Mouse (Mus musculus): Measurements from ENCODE around the gene Gm11639. TPM values are rescaled to one million over a fixed set of nuclear protein-coding genes. Genes with fewer than 3 reads are reported as not detected.

Gene Gm11639
- total and polyA plus RNA-seq, 3 experiments = 0.21 to 0.67 (median 0.32) TPM

DNA sequence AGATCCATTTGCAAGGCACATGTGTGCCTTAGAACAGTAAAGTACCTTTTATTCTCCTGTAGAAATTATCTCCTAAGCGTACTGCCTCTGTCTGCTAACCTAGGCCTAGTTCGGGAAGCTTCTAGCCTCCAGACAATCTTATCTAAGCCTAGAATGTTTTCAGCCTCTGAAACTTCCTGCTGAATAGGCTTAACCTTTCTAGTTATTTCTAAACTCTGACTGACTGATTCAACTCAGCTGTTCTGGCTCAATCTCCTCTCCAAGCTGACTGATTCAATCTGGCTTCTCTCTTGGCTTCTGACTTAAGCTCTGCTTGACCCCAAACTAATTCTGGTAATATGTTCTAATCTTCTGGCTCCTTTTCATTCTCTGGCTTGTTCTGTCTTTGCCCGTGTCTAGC, 463.8 kb downstream of the Gm11639 start:
- H3K9ac ChIP-seq (ENCODE audit: insufficient read depth, low read depth) = no peak overlapping the region
- in situ Hi-C loops (cut with MboI; ENCODE audit: low pct_ligation_motif_present, low pct_unique_long_range_greater_than_20kb, low sequenced_read_pairs) (no loop called here), dilution Hi-C loops (cut with MboI; ENCODE audit: extremely low pct_ligation_motif_present, extremely low pct_unique_long_range_greater_than_20kb, low sequenced_read_pairs) (no loop called here)
- H3K4me1 ChIP-seq (ENCODE audit: control insufficient read depth in 1 of 2, insufficient read depth in 2 of 2) = peaks cover 0 to 4% of the 10 kb centered on the region in 2 experiments; a peak in 2 of 4 replicates
- H3K79me2 ChIP-seq (replicated peaks; ENCODE audit: control insufficient read depth, extremely low read depth, insufficient read depth, poor library complexity, severe bottlenecking) = no peaks in the 10 kb centered on the region
- no peak overlapping the region for H3K4me3 ChIP-seq (replicated peaks in 1 of 3; ENCODE audit: low read depth in 2 of 3, low read length in 2 of 3, poor library complexity in 1 of 3)
- no peak overlapping the region for H3K27ac ChIP-seq (ENCODE audit: insufficient read depth, low read depth)
- no peaks in the 10 kb centered on the region for H3K27me3 ChIP-seq (replicated peaks)
- no peak for DNase-seq (ENCODE audit: extremely low read depth)
- H3K9me3 ChIP-seq (replicated peaks; ENCODE audit: low read length) = no peaks in the 10 kb centered on the region
- TF ChIP-seq NELFE (IDR thresholded peaks at IDR 0.05; ENCODE audit: low read depth, low read length) (no peak), IRF4 (IDR thresholded peaks at IDR 0.05; ENCODE audit: low read depth, low read length) (no peak), ZC3H11A (IDR thresholded peaks at IDR 0.05; ENCODE audit: low read depth, low read length) (no peak), RAD21 (IDR thresholded peaks at IDR 0.05; ENCODE audit: low read depth, low read length) (no peak), JUN (IDR thresholded peaks at IDR 0.05; ENCODE audit: insufficient read depth, low read depth, low read length) (no peak), MAX (IDR thresholded peaks at IDR 0.05; ENCODE audit: low read length) (no peak), KAT2A (IDR thresholded peaks at IDR 0.05; ENCODE audit: insufficient replicate concordance, low read length) (no peak), MXI1 (IDR thresholded peaks at IDR 0.05; ENCODE audit: low read depth, low read length) (no peak), MEF2A (IDR thresholded peaks at IDR 0.05; ENCODE audit: borderline replicate concordance, low read depth, low read length) (no peak), MAFK (IDR thresholded peaks at IDR 0.05; ENCODE audit: insufficient replicate concordance, low read length) (no peak), USF1 (IDR thresholded peaks at IDR 0.05; ENCODE audit: low read depth, low read length) (no peak)
- no peak overlapping the region for H3K4me2 ChIP-seq (ENCODE audit: insufficient read depth, low read depth, poor library complexity, severe bottlenecking)
- H3K36me3 ChIP-seq (replicated peaks in 1 of 2; ENCODE audit: control insufficient read depth in 1 of 2, insufficient read depth in 1 of 2, low read length in 1 of 2) = no peaks in the 10 kb centered on the region

DNA sequence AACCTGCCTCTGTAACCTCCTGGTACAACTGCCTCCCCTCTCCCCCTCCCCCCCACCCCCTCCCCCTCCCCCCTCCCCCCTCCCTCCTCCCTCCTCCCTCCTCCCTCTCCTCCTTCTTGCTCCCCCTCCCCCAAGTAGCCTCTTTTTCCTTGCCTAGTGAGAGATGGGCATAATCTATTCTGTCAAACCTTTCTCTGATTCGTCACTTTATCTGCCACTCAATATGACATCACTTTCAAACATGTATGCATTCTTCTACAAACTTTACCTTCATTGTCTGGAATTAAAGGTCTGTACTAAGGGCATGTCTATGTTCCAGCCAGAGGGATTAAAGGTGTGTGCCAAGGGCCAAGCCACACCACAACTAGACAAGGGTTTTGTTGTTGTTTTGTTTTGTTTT, 464.3 kb downstream of the Gm11639 start:
- Histone ChIP-seq H3K4me2 (ENCODE audit: insufficient read depth, low read depth, poor library complexity, severe bottlenecking) (no peak overlapping the region), H3K9me3 (replicated peaks; ENCODE audit: low read length) (no peaks in the 10 kb centered on the region), H3K36me3 (replicated peaks in 1 of 2; ENCODE audit: control insufficient read depth in 1 of 2, insufficient read depth in 1 of 2, low read length in 1 of 2) (no peaks in the 10 kb centered on the region), H3K4me3 (replicated peaks in 1 of 3; ENCODE audit: low read depth in 2 of 3, low read length in 2 of 3, poor library complexity in 1 of 3) (no peak overlapping the region), H3K27me3 (replicated peaks) (no peaks in the 10 kb centered on the region), H3K9ac (ENCODE audit: insufficient read depth, low read depth) (no peak overlapping the region), H3K27ac (ENCODE audit: insufficient read depth, low read depth) (no peak overlapping the region), H3K79me2 (replicated peaks; ENCODE audit: control insufficient read depth, extremely low read depth, insufficient read depth, poor library complexity, severe bottlenecking) (no peaks in the 10 kb centered on the region), H3K4me1 (ENCODE audit: control insufficient read depth in 1 of 2, insufficient read depth in 2 of 2) (peaks cover 0 to 4% of the 10 kb centered on the region in 2 experiments; a peak in 2 of 4 replicates)
- in situ Hi-C loops (cut with MboI; ENCODE audit: low pct_ligation_motif_present, low pct_unique_long_range_greater_than_20kb, low sequenced_read_pairs) = no loop called here
- peak; percentile 22 for DNase-seq (ENCODE audit: extremely low read depth)
- dilution Hi-C loops (cut with MboI; ENCODE audit: extremely low pct_ligation_motif_present, extremely low pct_unique_long_range_greater_than_20kb, low sequenced_read_pairs) = no loop called here
- TF ChIP-seq USF1 (IDR thresholded peaks at IDR 0.05; ENCODE audit: low read depth, low read length) (no peak), GABPA (IDR thresholded peaks at IDR 0.05; ENCODE audit: insufficient replicate concordance, low read depth, low read length) (no peak), NRF1 (IDR thresholded peaks at IDR 0.05; ENCODE audit: low read depth, low read length) (no peak), POLR2AphosphoS2 (IDR thresholded peaks at IDR 0.05; ENCODE audit: low read depth, low read length) (no peak), BHLHE40 (IDR thresholded peaks at IDR 0.05; ENCODE audit: low read depth, low read length) (no peak), MAZ (IDR thresholded peaks at IDR 0.05; ENCODE audit: low read depth, low read length) (no peak), ZC3H11A (IDR thresholded peaks at IDR 0.05; ENCODE audit: low read depth, low read length) (no peak), MXI1 (IDR thresholded peaks at IDR 0.05; ENCODE audit: low read depth, low read length) (no peak), ZMIZ1 (IDR thresholded peaks at IDR 0.05; ENCODE audit: low read depth, low read length) (no peak)

Data from CH12.LX (cell line).